Mouse (Mus musculus): ENCODE measurements around the gene Stap2. TPM values are rescaled to one million over a fixed set of nuclear protein-coding genes. Genes with fewer than 3 reads are reported as not detected.

The Stap2 gene
- polyA plus RNA-seq, 1 experiment, result 0.98 TPM

- H3K27ac ChIP-seq (ENCODE audit: insufficient read depth, low read depth, low read length), result no peak overlapping the region
Measured at GRCm38 (mm10) chr17:55956591-55956990, 48.8 kb downstream of the Stap2 start.

GRCm38 (mm10) chr17:55956129-55956528 lies 49.3 kb downstream of the Stap2 start:
- TF ChIP-seq POLR2A (IDR thresholded peaks at IDR 0.05; ENCODE audit: borderline replicate concordance, low read depth, low read length) (no peak), CTCF (IDR thresholded peaks at IDR 0.05; ENCODE audit: low read depth, low read length) (no peak)
- Histone ChIP-seq H3K4me3 (ENCODE audit: insufficient read depth, low read length) (no peak overlapping the region), H3K27ac (ENCODE audit: insufficient read depth, low read depth, low read length) (no peak overlapping the region), H3K4me1 (ENCODE audit: control insufficient read depth, insufficient read depth, low read length) (peaks cover 42% of the 10 kb centered on the region)

More at GRCm38 (mm10) chr17:55956591-55956990, 48.8 kb downstream of the Stap2 start:
- no peak overlapping the region for H3K4me3 ChIP-seq (ENCODE audit: insufficient read depth, low read length)
- H3K4me1 ChIP-seq (ENCODE audit: control insufficient read depth, insufficient read depth, low read length), result peaks cover 43% of the 10 kb centered on the region
- TF ChIP-seq CTCF (IDR thresholded peaks at IDR 0.05; ENCODE audit: low read depth, low read length) (no peak), POLR2A (IDR thresholded peaks at IDR 0.05; ENCODE audit: borderline replicate concordance, low read depth, low read length) (no peak)

- H3K4me3 ChIP-seq (ENCODE audit: insufficient read depth, low read length), result no peak overlapping the region
- TF ChIP-seq CTCF (IDR thresholded peaks at IDR 0.05; ENCODE audit: low read depth, low read length) (no peak), POLR2A (IDR thresholded peaks at IDR 0.05; ENCODE audit: borderline replicate concordance, low read depth, low read length) (no peak)
- H3K4me1 ChIP-seq (ENCODE audit: control insufficient read depth, insufficient read depth, low read length), result peaks cover 34% of the 10 kb centered on the region
- H3K27ac ChIP-seq (ENCODE audit: insufficient read depth, low read depth, low read length), result no peak overlapping the region
Measured at GRCm38 (mm10) chr17:55954229-55954628, 51.2 kb downstream of the Stap2 start.

GRCm38 (mm10) chr17:55953751-55954150 lies 51.6 kb downstream of the Stap2 start:
- H3K4me1 ChIP-seq (ENCODE audit: control insufficient read depth, insufficient read depth, low read length), result peaks cover 34% of the 10 kb centered on the region
- TF ChIP-seq POLR2A (IDR thresholded peaks at IDR 0.05; ENCODE audit: borderline replicate concordance, low read depth, low read length) (no peak), CTCF (IDR thresholded peaks at IDR 0.05; ENCODE audit: low read depth, low read length) (no peak)
- H3K27ac ChIP-seq (ENCODE audit: insufficient read depth, low read depth, low read length), result no peak overlapping the region
- no peak overlapping the region for H3K4me3 ChIP-seq (ENCODE audit: insufficient read depth, low read length)

GRCm38 (mm10) chr17:55952447-55953027 lies 52.8 kb downstream of the Stap2 start, which contains the start of gene Ebi3:
Ebi3 (plus strand) TSS chr17:55952640.
- H3K27ac ChIP-seq (ENCODE audit: insufficient read depth, low read depth, low read length), result peak within 1 kb of the TSS; percentile 85
- TF ChIP-seq POLR2A (IDR thresholded peaks at IDR 0.05; ENCODE audit: borderline replicate concordance, low read depth, low read length) (no peak), CTCF (IDR thresholded peaks at IDR 0.05; ENCODE audit: low read depth, low read length) (no peak)
- peaks cover 32% of the 10 kb centered on the region for H3K4me1 ChIP-seq (ENCODE audit: control insufficient read depth, insufficient read depth, low read length)
- peak within 1 kb of the TSS; percentile 57 for H3K4me3 ChIP-seq (ENCODE audit: insufficient read depth, low read length)

- TF ChIP-seq POLR2A (IDR thresholded peaks at IDR 0.05; ENCODE audit: borderline replicate concordance, low read depth, low read length) (no peak), CTCF (IDR thresholded peaks at IDR 0.05; ENCODE audit: low read depth, low read length) (no peak)
- peaks cover 32% of the 10 kb centered on the region for H3K4me1 ChIP-seq (ENCODE audit: control insufficient read depth, insufficient read depth, low read length)
- peak overlapping the region; percentile 70 for H3K27ac ChIP-seq (ENCODE audit: insufficient read depth, low read depth, low read length)
Measured at GRCm38 (mm10) chr17:55952041-55952440, 53.3 kb downstream of the Stap2 start.

GRCm38 (mm10) chr17:55950601-55951000 lies 54.8 kb downstream of the Stap2 start:
- no peak for TF ChIP-seq POLR2A (IDR thresholded peaks at IDR 0.05; ENCODE audit: borderline replicate concordance, low read depth, low read length)
- no peak for TF ChIP-seq CTCF (IDR thresholded peaks at IDR 0.05; ENCODE audit: low read depth, low read length)
- H3K4me1 ChIP-seq (ENCODE audit: control insufficient read depth, insufficient read depth, low read length), result peaks cover 39% of the 10 kb centered on the region
- no peak overlapping the region for H3K4me3 ChIP-seq (ENCODE audit: insufficient read depth, low read length)
- no peak overlapping the region for H3K27ac ChIP-seq (ENCODE audit: insufficient read depth, low read depth, low read length)

More at GRCm38 (mm10) chr17:55952041-55952440, 53.3 kb downstream of the Stap2 start:
- H3K4me3 ChIP-seq (ENCODE audit: insufficient read depth, low read length), result 0 out of 2 replicates have a peak overlapping the region, but pooled peaks have one; percentile 13

GRCm38 (mm10) chr17:55949400-55949799 lies 56.0 kb downstream of the Stap2 start, which contains the start of gene Zfp119b:
Zfp119b (minus strand) TSS chr17:55949500.
- H3K4me3 ChIP-seq (ENCODE audit: insufficient read depth, low read length), result no peak within 1 kb of the TSS
- peaks cover 39% of the 10 kb centered on the region for H3K4me1 ChIP-seq (ENCODE audit: control insufficient read depth, insufficient read depth, low read length)
- H3K27ac ChIP-seq (ENCODE audit: insufficient read depth, low read depth, low read length), result no peak within 1 kb of the TSS
- TF ChIP-seq CTCF (IDR thresholded peaks at IDR 0.05; ENCODE audit: low read depth, low read length), result no peak
- TF ChIP-seq POLR2A (IDR thresholded peaks at IDR 0.05; ENCODE audit: borderline replicate concordance, low read depth, low read length), result no peak

- H3K4me3 ChIP-seq (ENCODE audit: insufficient read depth, low read length), result no peak overlapping the region
- no peak overlapping the region for H3K27ac ChIP-seq (ENCODE audit: insufficient read depth, low read depth, low read length)
- TF ChIP-seq POLR2A (IDR thresholded peaks at IDR 0.05; ENCODE audit: borderline replicate concordance, low read depth, low read length) (no peak), CTCF (IDR thresholded peaks at IDR 0.05; ENCODE audit: low read depth, low read length) (no peak)
- peaks cover 37% of the 10 kb centered on the region for H3K4me1 ChIP-seq (ENCODE audit: control insufficient read depth, insufficient read depth, low read length)
Measured at GRCm38 (mm10) chr17:55948647-55949046, 56.7 kb downstream of the Stap2 start.

Other genes starting within 250 kb of the Stap2 start
- 4.2 TPM in 2 replicates for gene Zfp119a, start 126.7 kb downstream of the Stap2 start, polyA plus RNA-seq (2012; ENCODE audit: insufficient read depth, insufficient read length, missing spikeins)
- 8.7 and 11.8 TPM in 2 replicates for gene Zfp959, start 113.5 kb downstream of the Stap2 start, polyA plus RNA-seq (2012; ENCODE audit: insufficient read depth, insufficient read length, missing spikeins)
- gene Zfp119b, start 56.1 kb downstream of the Stap2 start, polyA plus RNA-seq (2012; ENCODE audit: insufficient read depth, insufficient read length, missing spikeins), result 5.7 and 7.9 TPM in 2 replicates
- 190 and 214 TPM in 2 replicates for gene Ebi3, start 52.9 kb downstream of the Stap2 start, polyA plus RNA-seq (2012; ENCODE audit: insufficient read depth, insufficient read length, missing spikeins)
- 10.9 and 15.3 TPM in 2 replicates for gene Yju2, start 46.5 kb downstream of the Stap2 start, polyA plus RNA-seq (2012; ENCODE audit: insufficient read depth, insufficient read length, missing spikeins)
- not detected in 2 replicates for gene Shd, start 35.1 kb downstream of the Stap2 start, polyA plus RNA-seq (2012; ENCODE audit: insufficient read depth, insufficient read length, missing spikeins)
- not detected in 2 replicates for gene Fsd1, start 19.1 kb downstream of the Stap2 start, polyA plus RNA-seq (2012; ENCODE audit: insufficient read depth, insufficient read length, missing spikeins)
- gene Mpnd, start 127 bp upstream of the Stap2 start, polyA plus RNA-seq (2012; ENCODE audit: insufficient read depth, insufficient read length, missing spikeins), result 41.5 and 52.8 TPM in 2 replicates
- gene Sh3gl1, start 31.1 kb upstream of the Stap2 start, polyA plus RNA-seq (2012; ENCODE audit: insufficient read depth, insufficient read length, missing spikeins), result 98.2 and 99.0 TPM in 2 replicates
- gene Chaf1a, start 34.9 kb upstream of the Stap2 start, polyA plus RNA-seq (2012; ENCODE audit: insufficient read depth, insufficient read length, missing spikeins), result 11.5 and 14.1 TPM in 2 replicates
- gene Ubxn6, start 69.4 kb upstream of the Stap2 start, polyA plus RNA-seq (2012; ENCODE audit: insufficient read depth, insufficient read length, missing spikeins), result 55.7 and 67.6 TPM in 2 replicates
- gene Hdgfl2, start 74.0 kb upstream of the Stap2 start, polyA plus RNA-seq (2012; ENCODE audit: insufficient read depth, insufficient read length, missing spikeins), result 33.0 and 41.1 TPM in 2 replicates
- 0.16 TPM in 1 of 2 replicates, not detected in the other for gene Plin4, start 104.2 kb upstream of the Stap2 start, polyA plus RNA-seq (2012; ENCODE audit: insufficient read depth, insufficient read length, missing spikeins)
- gene Plin5, start 112.0 kb upstream of the Stap2 start, polyA plus RNA-seq (2012; ENCODE audit: insufficient read depth, insufficient read length, missing spikeins), result not detected in 2 replicates
- gene Lrg1, start 116.4 kb upstream of the Stap2 start, polyA plus RNA-seq (2012; ENCODE audit: insufficient read depth, insufficient read length, missing spikeins), result not detected in 2 replicates
- gene Sema6b, start 134.8 kb upstream of the Stap2 start, polyA plus RNA-seq (2012; ENCODE audit: insufficient read depth, insufficient read length, missing spikeins), result 7.8 and 8.1 TPM in 2 replicates
- gene Tnfaip8l1, start 156.9 kb upstream of the Stap2 start, polyA plus RNA-seq (2012; ENCODE audit: insufficient read depth, insufficient read length, missing spikeins), result 4.7 and 5.4 TPM in 2 replicates
- gene Mydgf, start 178.3 kb upstream of the Stap2 start, polyA plus RNA-seq (2012; ENCODE audit: insufficient read depth, insufficient read length, missing spikeins), result 35.2 and 37.4 TPM in 2 replicates
- 22.2 and 25.0 TPM in 2 replicates for gene Dpp9, start 213.3 kb upstream of the Stap2 start, polyA plus RNA-seq (2012; ENCODE audit: insufficient read depth, insufficient read length, missing spikeins)

All from bone marrow macrophage, adult 2 months (primary cell).